In genomic region chr12:14152426-14152825, GRCm38 (mm10) we compare ENCODE assay signal across 9 mouse cellular contexts. TPM values are rescaled to one million over a fixed set of nuclear protein-coding genes. Genes with fewer than 3 reads are reported as not detected.
DNase-seq lines count a peak whose midpoint lies in the region; ATAC-seq lines count a peak whose summit lies in the region.
"Had no signal": no experiment of that assay in that cellular context is flagged by ENCODE, and none has a peak within 500 bp of the region (broad histone marks: within the 10 kb centered on the region; RNA-seq: fewer than 3 reads in every experiment).

No protein-coding gene starts in this region.

- H3K36me3 ChIP-seq in embryonic facial prominence, embryonic 12.5 days, result no peaks in the 10 kb centered on the region
- no peaks in the 10 kb centered on the region for H3K36me3 ChIP-seq in heart, embryonic 16.5 days (ENCODE audit: control insufficient read depth, insufficient read depth)
- H3K36me3 ChIP-seq in liver, embryonic 12.5 days, result no peaks in the 10 kb centered on the region
- no peaks in the 10 kb centered on the region for H3K36me3 ChIP-seq in neural tube, embryonic 15.5 days

- H3K4me1 ChIP-seq in embryonic facial prominence, embryonic 12.5 days, result 0 out of 2 replicates have a peak, but pooled peaks cover 12% of the 10 kb centered on the region
- peaks cover 7% of the 10 kb centered on the region; the same call in 1 of the 2 replicates for H3K4me1 ChIP-seq in heart, embryonic 16.5 days (ENCODE audit: control insufficient read depth, insufficient read depth, low read length)
- H3K4me1 ChIP-seq in liver, embryonic 12.5 days, result no peaks in the 10 kb centered on the region
- H3K4me1 ChIP-seq in neural tube, embryonic 15.5 days, result peaks cover 32% of the 10 kb centered on the region

- H3K27ac ChIP-seq in embryonic facial prominence, embryonic 12.5 days, result no peak overlapping the region
- H3K27ac ChIP-seq in heart, embryonic 16.5 days (ENCODE audit: low read length), result peak overlapping the region; percentile 43; the same call in 1 of the 2 replicates
- H3K27ac ChIP-seq in liver, embryonic 12.5 days, result no peak overlapping the region
- H3K27ac ChIP-seq in neural tube, embryonic 15.5 days (replicated peaks), result peak overlapping the region; percentile 86

- DNase-seq in heart, adult 18-20 months, result peak; percentile 28 to 45
- no peak for DNase-seq in heart, postnatal 25 days (ENCODE audit: low spot score)
- peak; percentile 59 to 74 for DNase-seq in kidney, postnatal 25 days

- peaks cover 33% of the 10 kb centered on the region for H3K27me3 ChIP-seq in embryonic facial prominence, embryonic 12.5 days
- peaks cover 19% of the 10 kb centered on the region for H3K27me3 ChIP-seq in heart, embryonic 16.5 days (ENCODE audit: control insufficient read depth, insufficient read depth, low read length)
- peaks cover 53% of the 10 kb centered on the region for H3K27me3 ChIP-seq in liver, embryonic 12.5 days (replicated peaks)
- no peaks in the 10 kb centered on the region for H3K27me3 ChIP-seq in neural tube, embryonic 15.5 days (replicated peaks)
- H3K27me3 ChIP-seq: CH12.LX had no signal

- WGBS in embryonic facial prominence, embryonic 12.5 days, result 3% methylated on average over 14 of the region's 14 CpGs
- under 1% methylated on average over 14 of the region's 14 CpGs for WGBS in heart, embryonic 16.5 days
- 2% methylated on average over 14 of the region's 14 CpGs for WGBS in liver, embryonic 12.5 days (ENCODE audit: insufficient replicate concordance)
- WGBS in neural tube, embryonic 15.5 days, result 1% methylated on average over 14 of the region's 14 CpGs

- ATAC-seq in embryonic facial prominence, embryonic 12.5 days (ENCODE audit: insufficient number of reproducible peaks, insufficient read depth, low FRiP score, low TSS enrichment), result no peak
- no peak for ATAC-seq in heart, embryonic 16.5 days (replicated peaks; ENCODE audit: extremely low read depth, insufficient read depth, low FRiP score)
- ATAC-seq in liver, embryonic 12.5 days, result no peak
- peak; percentile 18 for ATAC-seq in neural tube, embryonic 15.5 days (ENCODE audit: low FRiP score)
- ATAC-seq in megakaryocyte-erythroid progenitor cell, adult 5-6 weeks (replicated peaks; ENCODE audit: low FRiP score, low TSS enrichment, poor library complexity, severe bottlenecking), result no peak

- peak overlapping the region; percentile 50 for H3K4me3 ChIP-seq in embryonic facial prominence, embryonic 12.5 days
- peak overlapping the region; percentile 62 for H3K4me3 ChIP-seq in heart, embryonic 16.5 days (ENCODE audit: low read length)
- peak overlapping the region; percentile 44 for H3K4me3 ChIP-seq in liver, embryonic 12.5 days
- H3K4me3 ChIP-seq in neural tube, embryonic 15.5 days (replicated peaks), result peak overlapping the region; percentile 78

- H3K9ac ChIP-seq in embryonic facial prominence, embryonic 12.5 days, result peak overlapping the region; percentile 27; the same call in 1 of the 2 replicates
- peak overlapping the region; percentile 42; the same call in 1 of the 2 replicates for H3K9ac ChIP-seq in heart, embryonic 16.5 days (ENCODE audit: low read length)
- no peak overlapping the region for H3K9ac ChIP-seq in liver, embryonic 12.5 days
- H3K9ac ChIP-seq in neural tube, embryonic 15.5 days (replicated peaks), result peak overlapping the region; percentile 53

- no peaks in the 10 kb centered on the region for H3K9me3 ChIP-seq in embryonic facial prominence, embryonic 12.5 days
- no peaks in the 10 kb centered on the region for H3K9me3 ChIP-seq in heart, embryonic 16.5 days (replicated peaks; ENCODE audit: control insufficient read depth, low read length)
- H3K9me3 ChIP-seq in liver, embryonic 12.5 days (replicated peaks), result no peaks in the 10 kb centered on the region
- H3K9me3 ChIP-seq in neural tube, embryonic 15.5 days (replicated peaks), result no peaks in the 10 kb centered on the region

- intact Hi-C loops in heart, postnatal 25 days (cut with DNase I), result no loop called here

- peak overlapping the region; percentile 71 for H3K4me2 ChIP-seq in embryonic facial prominence, embryonic 12.5 days (replicated peaks)
- H3K4me2 ChIP-seq in heart, embryonic 16.5 days (ENCODE audit: low read depth, low read length), result peak overlapping the region; percentile 92
- H3K4me2 ChIP-seq in liver, embryonic 12.5 days, result peak overlapping the region; percentile 65
- peak overlapping the region; percentile 92 for H3K4me2 ChIP-seq in neural tube, embryonic 15.5 days

RNA-seq across cellular contexts. Expression of gene Fam84a, which starts 0.6 kb away (rescaled TPM):
- total RNA-seq in heart, adult 18-20 months (2021), result under 1 TPM; 0.35 to 0.98 TPM
- total RNA-seq in heart, postnatal 25 days (2021), result 1 to 10 TPM; 1.4 to 1.8 TPM
- 17.6 and 19.2 TPM in 2 replicates for polyA plus RNA-seq in embryonic facial prominence, embryonic 12.5 days (2016; fragmentation: Nextera tagmentation; extraction: Ambion mirVana)
- polyA plus RNA-seq in heart, embryonic 16.5 days (2015; fragmentation: Nextera tagmentation; extraction: Ambion mirVana), result 2.2 and 2.5 TPM in 2 replicates
- 1.1 and 1.3 TPM in 2 replicates for polyA plus RNA-seq in liver, embryonic 12.5 days (2016; fragmentation: Nextera tagmentation; extraction: Ambion mirVana)
- 45.6 and 57.8 TPM in 2 replicates for polyA plus RNA-seq in neural tube, embryonic 15.5 days (2015; fragmentation: Nextera tagmentation; extraction: Ambion mirVana)
- not detected in 2 replicates for total RNA-seq in megakaryocyte-erythroid progenitor cell, adult 5-6 weeks (2014; fragmentation: Nextera tagmentation)
- not detected in 2 replicates for total RNA-seq in megakaryocyte-erythroid progenitor cell, adult 5-6 weeks (2017)
- total RNA-seq: CH12.LX had no signal

Comparison
In these comparisons a context has a peak if more than half of its experiments do, and no peak if none do; other contexts are left out.
1. H3K27ac ChIP-seq: peak in heart, embryonic 16.5 days (single experiment) and neural tube, embryonic 15.5 days (single experiment); none in embryonic facial prominence, embryonic 12.5 days (single experiment) and liver, embryonic 12.5 days (single experiment).
2. Peak in every context shown above with its lines, with median percentiles within 50 percentile points of each other: H3K4me2 ChIP-seq and H3K4me3 ChIP-seq.